Mouse (Mus musculus) gastrocnemius, postnatal 4 days (tissue): Measurements from ENCODE around the gene Gpr68. TPM values are rescaled to one million over a fixed set of nuclear protein-coding genes. Genes with fewer than 3 reads are reported as not detected.

Experiments used
- DNase-seq, 2 experiments: peaks; one replicate each; pipeline ENCODE4 v3.0.0; 2021 to 2022; ENCODE audit warnings: low spot score in 2 of 2, mixed read lengths in 2 of 2
- total RNA-seq, 2 experiments: library from RNA; stranded (reverse); gene quantifications; 2 replicates each; pipeline ENCODE4 v1.2.3; 2021

Gene Gpr68
- total RNA-seq, 2 experiments from 2014 or later: 0.23 to 0.49 TPM

DNA sequence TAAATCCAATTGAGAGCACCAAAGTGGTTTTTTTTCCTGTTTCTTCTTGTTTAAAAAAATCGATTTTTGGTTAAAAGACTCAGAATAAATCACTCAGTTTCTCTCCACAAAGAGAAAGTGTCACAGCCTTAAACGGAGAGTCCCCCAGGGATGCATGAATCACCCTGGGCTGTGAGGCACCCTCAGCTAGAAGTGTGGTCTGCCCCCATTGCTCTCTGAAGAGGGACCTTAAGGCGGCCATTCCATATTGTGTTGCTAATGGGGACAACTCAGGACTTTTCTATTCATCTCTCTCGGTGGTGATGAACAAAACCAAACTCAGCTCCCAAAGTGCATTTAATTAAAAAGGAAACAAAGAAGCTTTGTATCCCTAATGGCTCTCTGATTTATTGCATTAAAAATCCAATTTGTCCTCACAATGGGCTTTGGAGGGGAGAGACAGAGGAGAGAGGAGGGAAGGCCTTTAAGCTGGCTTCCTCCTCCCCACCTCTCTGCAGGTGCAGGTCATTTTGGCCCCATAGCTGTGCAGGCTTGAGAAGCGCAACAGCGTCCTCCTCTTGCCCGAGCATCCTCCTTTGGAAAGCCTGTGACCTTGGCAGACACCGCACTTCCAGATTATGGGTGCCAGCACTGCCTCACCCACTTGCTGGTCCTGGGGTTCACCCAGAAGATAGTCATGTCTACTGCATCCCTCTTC is 76.2 kb downstream of the Gpr68 start:
- DNase-seq: no peak

DNA sequence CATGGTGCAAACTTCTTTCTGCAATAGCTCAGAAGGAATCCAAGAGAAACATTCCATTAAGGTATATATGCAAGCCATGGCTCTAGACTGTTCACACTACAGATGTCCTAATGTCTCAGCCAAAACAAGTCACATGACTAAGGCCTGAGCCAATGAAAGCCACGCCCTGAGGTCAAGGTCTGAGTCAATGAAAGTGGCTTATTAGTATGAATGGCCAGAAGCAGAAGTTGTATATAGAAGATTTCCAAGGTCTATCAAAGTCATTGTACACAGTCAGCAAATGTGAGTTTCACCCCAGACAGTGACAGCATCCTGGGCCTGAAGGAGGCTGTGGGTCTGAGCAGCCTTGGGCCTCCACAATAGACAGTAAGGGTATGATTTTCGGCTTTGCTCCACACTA is 77.0 kb downstream of the Gpr68 start:
- DNase-seq: no peak

Other genes with a start within 250 kb of the Gpr68 start
- gene Rps6ka5, start 181.2 kb downstream of the Gpr68 start, total RNA-seq: 10 to 100 TPM; 11.0 to 14.1 TPM
- 1 to 10 TPM; 3.6 to 4.0 TPM for gene Dglucy, start 129.1 kb downstream of the Gpr68 start, total RNA-seq
- gene Ccdc88c, start 120.9 kb upstream of the Gpr68 start, total RNA-seq: 10 to 100 TPM; 51.1 to 57.3 TPM
- gene Ppp4r3a, start 175.5 kb upstream of the Gpr68 start, total RNA-seq: 10 to 100 TPM; 41.5 to 45.7 TPM